Mouse (Mus musculus) bone marrow, adult 2 months (tissue): ENCODE data around the gene Gna11.

Experiments used
- CTCF ChIP-seq: fragments of 200-500 bp; IDR thresholded peaks from 2 replicates; pipeline ENCODE4 v1.5.1; 2011; ENCODE audit warnings: low read length, control low read depth; ENCODE audit not compliant: control insufficient read depth, insufficient read depth
- POLR2A ChIP-seq: fragments of 200-500 bp; IDR thresholded peaks from 2 replicates; pipeline ENCODE4 v1.6.1; 2011; ENCODE audit warnings: low read depth, mild to moderate bottlenecking, control low read depth, low read length, borderline replicate concordance; ENCODE audit not compliant: control insufficient read depth

DNA sequence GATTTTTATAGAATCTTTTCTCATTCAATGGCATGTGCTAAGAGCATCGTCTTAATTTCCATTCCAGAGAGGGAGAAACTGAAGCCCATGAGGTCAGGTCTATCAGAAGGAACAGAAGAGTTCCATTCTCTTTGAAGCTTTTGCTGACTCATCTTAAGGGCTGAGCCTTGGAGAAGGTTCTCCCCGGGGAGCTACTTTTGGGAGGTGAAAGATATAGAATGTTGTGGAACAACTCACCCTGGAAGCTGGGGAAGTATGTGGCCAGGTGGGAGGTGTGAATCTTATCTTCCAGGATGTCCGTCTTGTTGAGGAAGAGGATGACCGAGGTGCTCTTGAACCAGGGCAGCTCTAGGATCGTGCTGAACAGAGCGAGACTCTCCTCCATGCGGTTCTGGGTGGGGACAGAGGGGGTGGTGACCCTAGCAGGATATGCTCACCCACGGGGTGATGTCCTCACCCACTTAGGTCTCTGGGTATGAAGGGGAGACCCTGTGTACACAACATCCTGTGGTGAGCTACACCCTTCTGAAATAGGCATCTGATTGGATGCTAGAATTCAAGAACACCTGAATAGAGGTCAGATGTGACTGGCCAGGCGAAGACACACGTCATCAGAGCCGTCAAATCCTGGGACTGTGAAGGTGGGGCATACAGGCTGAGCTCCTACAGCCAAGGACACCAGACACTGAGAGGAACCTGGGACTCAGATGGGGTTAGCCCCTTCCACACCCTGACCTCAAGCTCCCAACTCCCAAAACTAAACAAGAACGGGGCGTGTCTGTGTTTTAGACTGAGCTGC lies 37.1 kb downstream of the Gna11 start:
- no peak for TF ChIP-seq POLR2A
- no peak for TF ChIP-seq CTCF
